Mouse (Mus musculus) liver, postnatal 0 days (tissue): Measurements from ENCODE around the gene Lyrm7.

Experiments
- CTCF ChIP-seq: sonication (generic); IDR thresholded peaks from 2 replicates; pipeline ENCODE4 v1.5.1; 2016; ENCODE audit warnings: antibody characterized with exemption, low read depth
- EP300 ChIP-seq: IDR thresholded peaks from 2 replicates; pipeline ENCODE4 v1.6.1; 2016; ENCODE audit warnings: antibody characterized with exemption, low read depth, mild to moderate bottlenecking

DNA sequence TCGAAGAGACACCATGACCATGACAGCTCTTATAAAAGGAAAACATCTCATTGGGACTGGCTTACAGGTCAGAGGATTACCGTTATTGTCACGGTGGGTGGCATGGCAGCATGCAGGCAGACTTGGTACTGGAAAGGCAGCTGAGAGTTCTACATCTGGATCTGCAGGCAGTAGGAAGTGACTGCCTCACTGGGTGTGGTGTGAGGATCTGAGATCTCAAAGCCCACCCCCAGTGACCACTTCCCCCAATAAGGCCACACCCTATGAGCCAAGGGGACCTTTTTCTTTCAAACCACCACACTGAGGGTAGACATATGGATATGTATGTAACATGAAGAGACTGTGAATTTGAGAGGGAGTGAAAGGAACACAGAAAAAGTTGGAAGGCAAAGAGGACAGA is 66.0 kb downstream of the Lyrm7 start:
- no peak for TF ChIP-seq EP300
- TF ChIP-seq CTCF = no peak
